9 mouse cellular contexts compared by ENCODE assay signal in the genomic region with DNA sequence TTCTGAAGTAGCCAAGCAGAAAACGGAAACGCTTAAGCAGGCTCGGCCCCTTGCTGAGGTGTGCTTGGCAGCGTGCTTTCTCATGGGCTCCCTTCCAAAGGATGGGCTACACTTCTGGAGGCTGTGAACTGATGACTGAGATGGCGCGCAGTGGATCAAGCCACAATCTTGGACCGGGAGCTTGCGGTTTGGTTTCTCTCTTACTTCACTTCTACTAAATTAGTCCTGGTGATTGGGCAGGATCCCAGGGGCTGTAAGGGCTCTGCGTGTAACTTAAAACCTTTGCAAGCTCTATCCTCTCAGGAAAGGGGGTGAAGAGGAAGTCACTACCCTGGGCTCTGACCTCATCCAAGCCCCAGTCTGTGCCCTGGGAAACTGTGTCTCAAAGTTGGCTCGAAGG. TPM values are rescaled to one million over a fixed set of nuclear protein-coding genes. Genes with fewer than 3 reads are reported as not detected.
DNase-seq lines count a peak whose midpoint lies in the region; ATAC-seq and TF ChIP-seq lines count a peak whose summit lies in the region.
"Had no signal": no experiment of that assay in that cellular context is flagged by ENCODE, and none has a peak within 500 bp of the region (broad histone marks: within the 10 kb centered on the region; RNA-seq: fewer than 3 reads in every experiment).

No protein-coding gene starts in this region.

- DNase-seq in cerebellum, adult 9-11 months, result peak; percentile 16
- no peak for DNase-seq in cerebellum, adult 18-20 months
- no peak for DNase-seq in testis, postnatal 10 days (ENCODE audit: low spot score)
- no peak for DNase-seq in right cerebral cortex, postnatal 10 days (ENCODE audit: low spot score in 2 of 2)
- DNase-seq in adipocyte (ENCODE audit: low spot score), result no peak
- no peak for DNase-seq in right cerebral cortex, adult 18-20 months

- no peaks in the 10 kb centered on the region for H3K36me3 ChIP-seq in testis, adult 2 months (ENCODE audit: control insufficient read depth, insufficient read depth, low read length)
- no peaks in the 10 kb centered on the region for H3K36me3 ChIP-seq in kidney, embryonic 15.5 days
- H3K36me3 ChIP-seq: limb, embryonic 13.5 days had no signal

- H3K9ac ChIP-seq in kidney, embryonic 15.5 days, result no peak overlapping the region
- H3K9ac ChIP-seq: limb, embryonic 13.5 days had no signal

- no peak overlapping the region for H3K27ac ChIP-seq in testis, adult 2 months (ENCODE audit: control insufficient read depth, insufficient read depth, low read depth, low read length)
- 0 out of 2 replicates have a peak overlapping the region, but pooled peaks have one; percentile 18 for H3K27ac ChIP-seq in kidney, embryonic 15.5 days
- H3K27ac ChIP-seq: limb, embryonic 13.5 days had no signal

- 46% methylated on average over 10 of the region's 10 CpGs for WGBS in kidney, embryonic 15.5 days

- no peak for TF ChIP-seq CTCF in testis, adult 2 months (IDR thresholded peaks at IDR 0.05; ENCODE audit: control insufficient read depth, insufficient read depth, insufficient replicate concordance, low read depth, low read length)

- TF ChIP-seq POLR2A in testis, adult 2 months (IDR thresholded peaks at IDR 0.05; ENCODE audit: control insufficient read depth, low read depth, low read length), result no peak

- H3K4me2 ChIP-seq in kidney, embryonic 15.5 days, result peak overlapping the region; percentile 37
- H3K4me2 ChIP-seq: limb, embryonic 13.5 days had no signal

- ATAC-seq in kidney, embryonic 15.5 days (replicated peaks; ENCODE audit: low FRiP score), result peak; percentile 57

- H3K4me1 ChIP-seq in testis, adult 2 months (ENCODE audit: control insufficient read depth, insufficient read depth, low read length), result peaks cover 10% of the 10 kb centered on the region
- peaks cover 15% of the 10 kb centered on the region for H3K4me1 ChIP-seq in kidney, embryonic 15.5 days
- H3K4me1 ChIP-seq: limb, embryonic 13.5 days had no signal

- H3K4me3 ChIP-seq in testis, adult 2 months (ENCODE audit: control insufficient read depth, low read depth, low read length), result peak overlapping the region; percentile 54
- no peak overlapping the region for H3K4me3 ChIP-seq in kidney, embryonic 15.5 days (replicated peaks)
- H3K4me3 ChIP-seq: limb, embryonic 13.5 days had no signal

- no peaks in the 10 kb centered on the region for H3K27me3 ChIP-seq in testis, adult 2 months (ENCODE audit: control insufficient read depth, insufficient read depth, low read length)
- H3K27me3 ChIP-seq in kidney, embryonic 15.5 days, result no peaks in the 10 kb centered on the region
- H3K27me3 ChIP-seq: limb, embryonic 13.5 days had no signal

- no peaks in the 10 kb centered on the region for H3K9me3 ChIP-seq in kidney, embryonic 15.5 days (replicated peaks)
- H3K9me3 ChIP-seq: limb, embryonic 13.5 days had no signal

RNA-seq across cellular contexts. Expression of gene Map3k7cl, which starts 22.5 kb away (rescaled TPM):
- 0.90 and 1.3 TPM in 2 replicates for polyA plus RNA-seq in testis, adult 2 months (2012; rRNA removed)
- polyA plus RNA-seq in kidney, embryonic 15.5 days (2015; fragmentation: Nextera tagmentation; extraction: Ambion mirVana), result 2.2 and 2.4 TPM in 2 replicates
